Mouse (Mus musculus) midbrain, embryonic 15.5 days (tissue): ENCODE data around the gene Fuca2. TPM values are rescaled to one million over a fixed set of nuclear protein-coding genes. Genes with fewer than 3 reads are reported as not detected.
A peak's percentile ranks its signal among the peaks of the same experiment; 100 is the strongest.
"Not testable (repeated sequence)": the region's sequence is repeated elsewhere in the genome, so short reads cannot be mapped to it uniquely, and the experiment has no call there.

Experiments used
- ATAC-seq: fragments of 200-750 bp; cut with Nextera tagmentation; replicated peaks from 2 replicates; pipeline ENCODE4 v1.8.0; 2017; ENCODE audit warnings: moderate TSS enrichment
- H3K27ac ChIP-seq: fragments of 300-500 bp; sonication (generic); 2 replicates; pipeline ENCODE4 v1.5.1; 2015; ENCODE audit warnings: mild to moderate bottlenecking, inconsistent platforms
- H3K27me3 ChIP-seq: fragments of 300-500 bp; sonication (generic); replicated peaks from 2 replicates; pipeline ENCODE4 v1.6.1; 2015; ENCODE audit warnings: inconsistent platforms
- H3K36me3 ChIP-seq: fragments of 300-500 bp; sonication (generic); replicated peaks from 2 replicates; pipeline ENCODE4 v1.6.1; 2015; ENCODE audit warnings: inconsistent platforms
- H3K4me1 ChIP-seq: fragments of 300-500 bp; sonication (generic); 2 replicates; pipeline ENCODE4 v1.6.1; 2015; ENCODE audit warnings: inconsistent platforms
- H3K4me2 ChIP-seq: fragments of 300-500 bp; sonication (generic); 2 replicates; pipeline ENCODE4 v1.6.1; 2015; ENCODE audit warnings: inconsistent platforms, mild to moderate bottlenecking, moderate library complexity
- H3K4me3 ChIP-seq: fragments of 300-500 bp; sonication (generic); 2 replicates; pipeline ENCODE4 v1.5.1; 2015; ENCODE audit warnings: mild to moderate bottlenecking, inconsistent platforms
- H3K9ac ChIP-seq: fragments of 300-500 bp; sonication (generic); 2 replicates; pipeline ENCODE4 v1.6.1; 2015; ENCODE audit warnings: mild to moderate bottlenecking, inconsistent platforms
- H3K9me3 ChIP-seq: fragments of 300-500 bp; sonication (generic); 2 replicates; pipeline ENCODE4 v1.6.1; 2016; ENCODE audit warnings: inconsistent platforms
- WGBS: fragments of 180-500 bp; shearing (Covaris S2); methylation state at CpG from one replicate; pipeline ENCODE4 v1.1.7; 2015; ENCODE audit warnings: mixed read lengths; 5-methylcytosine and 5-hydroxymethylcytosine counted together
- polyA plus RNA-seq: library from polyadenylated mRNA; unstranded; fragments of >200 nt; fragmentation: Nextera tagmentation; extraction: Ambion mirVana; gene quantifications from 2 replicates; pipeline ENCODE4 v1.2.1, GENCODE M21; 2015

Gene Fuca2
- polyA plus RNA-seq, 1 experiment from 2014 or later = 39.9 TPM

DNA sequence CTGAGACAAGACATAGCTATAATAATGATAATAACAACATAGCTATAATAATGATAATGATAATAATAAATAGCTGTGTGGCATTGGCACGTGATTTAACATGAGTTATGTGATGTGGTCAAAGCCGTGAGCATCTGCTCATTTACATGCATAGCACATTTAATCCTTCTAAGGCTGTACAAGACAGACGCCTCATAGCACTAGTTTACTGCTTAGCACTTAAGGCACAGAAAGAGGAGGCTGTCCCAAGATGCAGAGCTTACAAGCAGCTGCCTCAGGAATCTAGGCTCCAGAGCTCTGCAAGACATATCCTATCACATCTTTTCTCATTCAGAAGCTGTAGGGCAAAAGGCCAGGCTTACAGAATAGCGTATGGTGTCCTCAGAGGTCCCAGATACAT, 13.4 kb upstream of the Fuca2 start:
- no peaks in the 10 kb centered on the region for H3K36me3 ChIP-seq
- no peak overlapping the region for H3K4me3 ChIP-seq
- H3K9ac ChIP-seq = no peak overlapping the region
- 0 out of 2 replicates have a peak, but pooled peaks have one; percentile 25 for ATAC-seq
- no peak overlapping the region for H3K27ac ChIP-seq
- no peak overlapping the region for H3K4me2 ChIP-seq
- no peaks in the 10 kb centered on the region for H3K9me3 ChIP-seq
- H3K27me3 ChIP-seq = no peaks in the 10 kb centered on the region
- no peaks in the 10 kb centered on the region for H3K4me1 ChIP-seq
- WGBS = 41% methylated on average over 4 of the region's 4 CpGs

DNA sequence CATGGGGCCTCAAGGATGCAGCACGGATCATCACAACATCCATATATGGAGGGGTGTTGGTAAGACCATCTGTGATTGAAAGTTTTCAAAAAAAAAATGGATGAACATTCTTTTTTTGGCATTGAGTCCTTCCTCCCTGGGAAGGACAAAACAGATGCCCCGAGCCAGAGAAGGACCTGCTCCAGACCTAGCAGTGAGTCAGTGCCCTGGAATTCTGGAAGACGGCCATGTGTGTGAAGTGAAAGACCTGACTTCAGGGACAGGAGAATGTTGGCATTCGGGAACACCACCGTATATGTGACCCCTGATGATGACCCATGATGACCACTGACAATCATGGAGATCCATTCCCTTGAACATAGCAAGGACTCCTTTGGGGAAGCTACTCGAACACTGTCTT, 9.7 kb upstream of the Fuca2 start:
- no peak overlapping the region for H3K9ac ChIP-seq
- no peaks in the 10 kb centered on the region for H3K27me3 ChIP-seq
- no peak overlapping the region for H3K4me2 ChIP-seq
- no peaks in the 10 kb centered on the region for H3K4me1 ChIP-seq
- H3K36me3 ChIP-seq = no peaks in the 10 kb centered on the region
- no peaks in the 10 kb centered on the region for H3K9me3 ChIP-seq
- no peak overlapping the region for H3K27ac ChIP-seq
- ATAC-seq = no peak
- no peak overlapping the region for H3K4me3 ChIP-seq
- 87% methylated on average over 6 of the region's 6 CpGs for WGBS

DNA sequence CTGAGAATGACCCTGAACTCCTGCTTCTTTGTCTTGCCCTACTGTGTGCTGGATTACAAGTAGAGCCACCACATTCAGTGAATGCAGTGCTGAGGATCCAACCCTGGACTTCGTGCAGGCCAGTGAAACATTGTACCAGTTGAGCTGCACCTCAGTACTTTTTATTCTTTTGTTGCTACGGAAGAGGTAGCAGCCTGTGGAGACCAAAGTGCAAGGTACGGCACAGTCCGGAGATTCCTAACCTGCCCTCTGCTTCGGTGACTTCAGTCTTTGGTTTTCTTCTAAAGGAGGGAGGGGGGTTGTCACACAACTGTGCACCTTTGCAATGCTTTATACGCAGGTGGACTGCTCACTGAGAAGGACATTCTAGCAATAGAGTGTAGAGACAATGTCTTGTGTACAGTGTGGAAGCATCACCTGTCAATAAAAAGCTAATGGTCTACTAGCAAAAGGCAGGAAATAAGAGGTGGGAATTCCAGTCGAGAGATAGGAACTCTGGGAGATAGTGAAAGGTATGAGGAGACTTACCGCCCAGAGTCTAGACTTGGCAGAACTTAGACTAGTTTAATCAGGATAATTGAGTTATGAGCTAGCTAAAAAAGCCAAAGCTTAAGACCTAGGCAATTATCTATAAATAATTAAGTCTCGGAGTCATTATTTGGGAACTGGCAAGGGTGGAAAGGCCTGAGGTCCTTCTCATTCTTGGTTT, 5.2 kb upstream of the Fuca2 start:
- no peak overlapping the region for H3K4me3 ChIP-seq
- WGBS = 88% methylated on average over 9 of the region's 9 CpGs
- no peaks in the 10 kb centered on the region for H3K4me1 ChIP-seq
- no peak overlapping the region for H3K4me2 ChIP-seq
- no peaks in the 10 kb centered on the region for H3K36me3 ChIP-seq
- no peak overlapping the region for H3K27ac ChIP-seq
- H3K9ac ChIP-seq = no peak overlapping the region
- H3K27me3 ChIP-seq = 0 out of 2 replicates have a peak, but pooled peaks cover under 1% of the 10 kb centered on the region
- no peaks in the 10 kb centered on the region for H3K9me3 ChIP-seq
- ATAC-seq = no peak

DNA sequence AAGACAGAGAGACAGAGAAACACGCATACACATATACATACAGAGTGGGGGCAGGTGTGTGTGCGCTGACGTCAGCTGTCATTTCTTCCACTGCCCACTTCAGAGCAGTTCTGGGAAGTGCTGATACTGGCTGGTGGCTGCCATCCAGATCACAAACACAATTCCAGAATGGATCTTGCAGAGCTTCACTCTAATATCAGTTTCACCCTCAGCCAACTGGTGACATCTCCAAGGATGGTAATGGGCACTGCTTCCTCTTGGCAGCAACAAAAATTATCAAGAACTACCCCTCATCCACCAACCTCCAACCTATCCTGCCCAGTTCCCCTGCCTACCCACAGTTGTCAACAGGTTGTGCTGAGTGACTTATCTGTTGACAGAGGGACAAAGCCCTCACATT, 3.0 kb upstream of the Fuca2 start:
- ATAC-seq = no peak
- H3K9ac ChIP-seq = no peak overlapping the region
- H3K4me1 ChIP-seq = peaks cover 4% of the 10 kb centered on the region; the same call in 1 of the 2 replicates
- 91% methylated on average over 3 of the region's 3 CpGs for WGBS
- no peaks in the 10 kb centered on the region for H3K36me3 ChIP-seq
- H3K27me3 ChIP-seq = 0 out of 2 replicates have a peak, but pooled peaks cover 4% of the 10 kb centered on the region
- no peak overlapping the region for H3K4me3 ChIP-seq
- H3K27ac ChIP-seq = no peak overlapping the region
- no peaks in the 10 kb centered on the region for H3K9me3 ChIP-seq
- no peak overlapping the region for H3K4me2 ChIP-seq

DNA sequence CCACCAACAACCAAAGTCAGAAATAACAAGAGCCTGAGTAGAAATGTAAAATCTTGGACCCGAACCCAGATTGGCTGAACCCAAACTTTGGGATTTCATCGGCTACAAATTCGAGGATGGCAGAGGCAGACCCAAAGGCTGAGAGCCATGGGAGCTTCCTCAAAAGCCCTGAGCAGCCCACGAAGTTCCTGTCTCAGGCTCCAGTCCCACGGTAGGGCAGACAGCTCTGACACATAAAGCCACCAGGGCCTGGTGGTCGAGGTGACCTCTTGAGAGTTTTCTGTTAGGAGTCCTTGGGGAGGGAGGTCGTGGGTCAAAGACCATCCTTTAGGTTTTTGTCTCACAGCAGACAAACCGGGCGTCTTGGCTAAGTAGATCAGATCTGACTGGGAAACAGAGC, 1.1 kb downstream of the Fuca2 start:
- WGBS = 43% methylated on average over 9 of the region's 9 CpGs
- Histone ChIP-seq H3K27ac (no peak overlapping the region), H3K27me3 (0 out of 2 replicates have a peak, but pooled peaks cover 4% of the 10 kb centered on the region), H3K4me2 (peak overlapping the region; percentile 84), H3K4me1 (peaks cover 7% of the 10 kb centered on the region; the same call in 1 of the 2 replicates), H3K4me3 (peak overlapping the region; percentile 67), H3K9me3 (no peaks in the 10 kb centered on the region), H3K36me3 (no peaks in the 10 kb centered on the region), H3K9ac (peak overlapping the region; percentile 83)
- ATAC-seq = peak; percentile 30

DNA sequence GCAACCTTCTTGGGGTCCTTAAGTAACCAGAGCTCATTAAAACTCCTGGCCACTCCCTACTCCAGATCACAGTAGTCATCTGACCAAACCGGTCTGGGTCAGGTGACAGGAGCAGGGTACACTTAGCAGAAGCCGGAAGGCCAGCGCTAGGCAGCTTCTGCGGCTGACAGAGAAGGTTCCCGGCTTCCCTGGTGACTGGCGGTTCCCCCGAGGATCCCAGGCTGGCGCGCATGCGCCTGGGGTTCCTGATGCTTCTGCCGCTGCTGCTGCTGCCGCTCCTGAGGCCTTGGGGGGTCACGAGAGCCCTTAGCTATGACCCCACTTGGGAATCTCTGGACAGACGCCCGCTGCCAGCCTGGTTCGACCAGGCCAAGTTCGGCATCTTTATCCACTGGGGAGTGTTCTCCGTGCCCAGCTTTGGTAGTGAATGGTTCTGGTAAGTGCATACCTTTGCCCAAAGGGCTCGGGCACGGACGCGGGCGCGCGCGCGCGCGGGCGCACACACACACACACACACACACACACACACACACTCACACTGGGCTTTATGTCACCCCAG, 1.7 kb downstream of the Fuca2 start:
- peaks cover 7% of the 10 kb centered on the region; the same call in 1 of the 2 replicates for H3K4me1 ChIP-seq
- no peaks in the 10 kb centered on the region for H3K36me3 ChIP-seq
- H3K27me3 ChIP-seq = 0 out of 2 replicates have a peak, but pooled peaks cover 4% of the 10 kb centered on the region
- peak; percentile 93 for ATAC-seq
- no peak overlapping the region for H3K27ac ChIP-seq
- WGBS = under 1% methylated on average over 30 of the region's 30 CpGs
- H3K9me3 ChIP-seq = no peaks in the 10 kb centered on the region
- peak overlapping the region; percentile 84 for H3K4me2 ChIP-seq
- H3K9ac ChIP-seq = peak overlapping the region; percentile 83
- H3K4me3 ChIP-seq = peak overlapping the region; percentile 67

DNA sequence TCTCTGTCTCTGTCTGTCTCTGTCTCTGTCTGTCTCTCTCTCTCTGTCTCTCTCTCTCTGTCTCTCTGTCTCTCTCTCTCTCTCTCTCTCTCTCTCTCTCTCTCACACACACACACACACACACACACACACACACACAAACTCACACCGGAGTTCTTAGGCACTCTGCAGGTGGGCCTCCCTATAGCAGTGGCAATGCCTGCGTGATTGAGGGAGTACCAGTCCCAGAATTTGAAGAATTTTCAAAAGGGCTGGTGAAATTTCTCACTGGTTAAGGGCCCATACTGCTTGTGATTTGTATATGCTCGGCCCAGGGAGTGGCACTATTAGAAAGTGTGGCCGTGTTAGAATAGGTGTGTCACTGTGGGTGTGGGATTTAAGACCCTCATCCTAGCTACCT, 2.2 kb downstream of the Fuca2 start:
- H3K27ac ChIP-seq, H3K9me3 ChIP-seq, H3K4me1 ChIP-seq, H3K27me3 ChIP-seq, H3K36me3 ChIP-seq: not testable (repeated sequence)
- Histone ChIP-seq H3K9ac (peak overlapping the region; percentile 83), H3K4me3 (peak overlapping the region; percentile 67), H3K4me2 (peak overlapping the region; percentile 84)
- ATAC-seq = peak; percentile 46; the same call in 1 of the 2 replicates
- WGBS = 57% methylated on average over 4 of the region's 4 CpGs

DNA sequence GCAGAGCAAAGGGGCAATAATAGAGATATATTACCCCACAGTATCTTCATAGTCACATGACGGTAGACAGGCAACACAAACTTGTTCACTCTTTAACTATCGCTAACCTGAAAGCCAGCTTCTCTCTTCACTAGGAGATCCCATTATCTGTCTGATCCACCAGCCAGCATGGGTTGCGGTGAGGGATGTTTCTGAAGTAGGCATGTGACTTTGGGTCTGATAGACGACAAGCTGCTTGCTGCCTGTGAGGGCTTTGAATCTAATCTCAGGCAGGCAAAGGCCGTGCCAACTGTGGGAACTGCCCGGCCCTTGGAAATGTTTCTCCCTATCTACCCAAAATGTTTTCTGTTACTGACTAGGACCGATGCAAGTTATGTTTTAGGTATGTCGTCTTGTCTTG, 3.0 kb downstream of the Fuca2 start:
- peak overlapping the region; percentile 84; the same call in 1 of the 2 replicates for H3K4me2 ChIP-seq
- WGBS = 88% methylated on average over 8 of the region's 8 CpGs

DNA sequence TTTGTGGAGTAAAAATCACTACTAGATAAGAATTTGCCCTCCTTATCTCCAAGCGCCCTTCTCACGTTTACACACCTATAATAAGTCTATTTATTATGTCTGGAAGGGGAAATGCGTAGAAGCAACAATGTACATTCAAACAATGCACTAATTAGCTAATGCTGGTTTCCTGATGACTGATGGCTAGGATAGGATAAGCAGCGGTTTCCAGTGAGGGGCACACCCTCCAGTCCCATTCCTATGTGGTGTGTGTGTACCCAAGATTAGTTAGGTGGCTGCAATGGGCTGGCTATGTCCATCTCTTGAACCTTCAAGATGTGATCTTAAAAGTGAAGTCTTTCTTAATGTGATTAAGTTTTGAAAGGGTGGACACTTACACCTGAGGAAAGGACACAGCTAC, 22.5 kb downstream of the Fuca2 start:
- Histone ChIP-seq H3K9ac (no peak overlapping the region), H3K27me3 (no peaks in the 10 kb centered on the region), H3K9me3 (no peaks in the 10 kb centered on the region), H3K36me3 (0 out of 2 replicates have a peak, but pooled peaks cover 3% of the 10 kb centered on the region), H3K27ac (no peak overlapping the region), H3K4me3 (no peak overlapping the region), H3K4me1 (no peaks in the 10 kb centered on the region), H3K4me2 (no peak overlapping the region)
- no peak for ATAC-seq
- 85% methylated on average over 4 of the region's 4 CpGs for WGBS

More for the DNA sequence above, 3.0 kb downstream of the Fuca2 start:
- Histone ChIP-seq H3K27ac (no peak overlapping the region), H3K36me3 (no peaks in the 10 kb centered on the region), H3K9me3 (no peaks in the 10 kb centered on the region), H3K4me1 (peaks cover 7% of the 10 kb centered on the region; the same call in 1 of the 2 replicates), H3K9ac (no peak overlapping the region), H3K27me3 (0 out of 2 replicates have a peak, but pooled peaks cover 4% of the 10 kb centered on the region), H3K4me3 (no peak overlapping the region)
- ATAC-seq = no peak

DNA sequence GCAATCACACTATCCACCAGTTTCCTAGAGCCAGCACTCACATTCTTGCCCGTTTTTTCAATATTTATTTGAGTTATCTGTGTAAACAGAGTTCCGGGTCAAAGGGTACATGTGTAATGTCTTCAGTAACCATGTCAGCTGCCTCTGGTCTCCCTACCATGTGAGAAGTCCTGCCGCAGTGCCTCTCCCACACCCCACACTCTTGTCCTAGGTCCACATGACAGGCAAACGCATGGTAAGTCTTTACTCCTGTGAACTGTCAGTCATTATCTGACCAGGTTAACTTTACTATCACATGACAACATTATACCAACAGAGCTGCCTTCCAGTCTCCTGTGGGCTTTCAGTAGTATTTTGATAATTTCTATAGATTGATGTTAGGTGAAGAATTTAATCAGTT, 28.8 kb downstream of the Fuca2 start:
- 90% methylated on average over 4 of the region's 4 CpGs for WGBS
- Histone ChIP-seq H3K4me3 (no peak overlapping the region), H3K4me2 (no peak overlapping the region), H3K9me3 (no peaks in the 10 kb centered on the region), H3K9ac (no peak overlapping the region), H3K27me3 (no peaks in the 10 kb centered on the region), H3K4me1 (no peaks in the 10 kb centered on the region), H3K27ac (no peak overlapping the region), H3K36me3 (peaks cover 24% of the 10 kb centered on the region)
- ATAC-seq = no peak

DNA sequence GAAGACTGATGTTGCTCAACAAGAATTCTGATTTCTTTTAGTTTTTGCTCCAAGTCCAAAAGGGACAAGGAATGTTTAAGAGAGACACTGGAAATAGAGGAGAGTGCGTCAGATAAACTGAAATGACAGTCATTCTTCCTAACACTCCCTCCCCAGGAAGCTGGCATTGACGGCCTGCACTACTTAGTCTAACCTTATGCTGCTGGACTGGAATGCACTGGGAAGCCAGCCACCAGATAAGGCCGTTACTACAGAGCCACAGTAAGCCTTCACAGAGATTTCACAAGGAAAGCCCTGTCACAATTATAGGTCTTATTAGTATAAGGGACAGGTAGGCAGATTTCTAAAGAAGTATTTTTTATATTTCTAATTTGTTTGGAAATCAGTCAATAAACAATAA, 35.4 kb downstream of the Fuca2 start:
- Histone ChIP-seq H3K4me2 (no peak overlapping the region), H3K27me3 (no peaks in the 10 kb centered on the region), H3K4me3 (no peak overlapping the region), H3K9me3 (no peaks in the 10 kb centered on the region), H3K4me1 (no peaks in the 10 kb centered on the region), H3K27ac (no peak overlapping the region), H3K9ac (no peak overlapping the region), H3K36me3 (peaks cover 35% of the 10 kb centered on the region)
- 93% methylated on average over 3 of the region's 3 CpGs for WGBS
- ATAC-seq = no peak

DNA sequence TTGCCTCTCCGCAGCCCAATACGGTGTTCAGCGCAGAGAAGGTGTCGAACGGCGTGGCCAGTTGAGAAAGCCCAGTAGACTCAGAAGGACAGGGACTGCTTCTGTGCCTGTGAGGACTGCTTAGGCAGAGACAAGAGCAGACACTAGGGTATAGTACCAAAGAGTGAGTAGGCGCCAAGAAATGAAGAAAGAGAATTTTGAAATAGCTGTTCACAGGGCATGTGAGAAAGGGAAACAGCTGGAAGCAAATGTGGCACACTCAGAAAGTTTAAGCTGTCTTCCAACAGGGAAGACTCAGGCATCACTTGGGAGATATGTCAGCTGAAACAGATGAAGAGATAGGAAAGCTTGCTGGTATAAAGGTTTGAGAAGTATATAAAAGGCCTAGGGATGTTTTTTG, 37.4 kb downstream of the Fuca2 start:
- 97% methylated on average over 7 of the region's 7 CpGs for WGBS
- no peaks in the 10 kb centered on the region for H3K27me3 ChIP-seq
- no peak overlapping the region for H3K9ac ChIP-seq
- no peak for ATAC-seq
- H3K36me3 ChIP-seq = peaks cover 30% of the 10 kb centered on the region
- no peaks in the 10 kb centered on the region for H3K4me1 ChIP-seq
- H3K9me3 ChIP-seq = no peaks in the 10 kb centered on the region
- H3K27ac ChIP-seq = no peak overlapping the region
- H3K4me2 ChIP-seq = no peak overlapping the region
- no peak overlapping the region for H3K4me3 ChIP-seq
